Mouse (Mus musculus) hindbrain, embryonic 16.5 days (tissue): Measurements from ENCODE around the gene Ddx49. TPM values are rescaled to one million over a fixed set of nuclear protein-coding genes. Genes with fewer than 3 reads are reported as not detected.

ENCODE experiments used
- ATAC-seq: fragments of 200-750 bp; cut with Nextera tagmentation; 2 replicates; pipeline ENCODE4 v1.8.0; 2017; ENCODE audit warnings: moderate TSS enrichment, moderate library complexity
- H3K27ac ChIP-seq: fragments of 300-500 bp; sonication (generic); 2 replicates; pipeline ENCODE4 v1.5.1; 2014; ENCODE audit warnings: low read depth, mild to moderate bottlenecking, control low read depth, low read length, moderate library complexity
- H3K27me3 ChIP-seq: fragments of 300-500 bp; sonication (generic); replicated peaks from 2 replicates; pipeline ENCODE4 v1.6.1; 2014; ENCODE audit warnings: low read length; ENCODE audit not compliant: control insufficient read depth, insufficient read depth
- H3K36me3 ChIP-seq: fragments of 300-500 bp; sonication (generic); 2 replicates; pipeline ENCODE4 v1.6.1; 2014; ENCODE audit warnings: mild to moderate bottlenecking, low read length, moderate library complexity, mixed read lengths; ENCODE audit not compliant: control insufficient read depth, insufficient read depth
- H3K4me1 ChIP-seq: fragments of 300-500 bp; sonication (generic); 2 replicates; pipeline ENCODE4 v1.6.1; 2014; ENCODE audit warnings: low read depth, low read length; ENCODE audit not compliant: control insufficient read depth, insufficient read depth
- H3K4me2 ChIP-seq: fragments of 300-500 bp; sonication (generic); 2 replicates; pipeline ENCODE4 v1.6.1; 2014; ENCODE audit warnings: mild to moderate bottlenecking, low read length, control low read depth, moderate library complexity
- H3K4me3 ChIP-seq: fragments of 300-500 bp; sonication (generic); 2 replicates; pipeline ENCODE4 v1.5.1; 2014; ENCODE audit warnings: mild to moderate bottlenecking, low read length, control low read depth, moderate library complexity
- H3K9ac ChIP-seq: fragments of 300-500 bp; sonication (generic); 2 replicates; pipeline ENCODE4 v1.6.1; 2014; ENCODE audit warnings: low read depth, mild to moderate bottlenecking, control low read depth, low read length, moderate library complexity
- H3K9me3 ChIP-seq: fragments of 300-500 bp; sonication (generic); 2 replicates; pipeline ENCODE4 v1.6.1; 2014; ENCODE audit warnings: mild to moderate bottlenecking, low read length, moderate library complexity; ENCODE audit not compliant: control insufficient read depth
- WGBS: fragments of 180-500 bp; shearing (Covaris S2); extraction: QIAGEN DNeasy Blood & Tissue Kit; methylation state at CpG from one replicate; pipeline ENCODE4 v1.1.7; 2014; 5-methylcytosine and 5-hydroxymethylcytosine counted together
- polyA plus RNA-seq: library from polyadenylated mRNA; unstranded; fragments of >200 nt; fragmentation: Nextera tagmentation; extraction: Ambion mirVana; gene quantifications from 2 replicates; pipeline ENCODE4 v1.2.1, GENCODE M21; 2015

The Ddx49 gene
- polyA plus RNA-seq, 1 experiment from 2014 or later: 42.8 TPM

GRCm38 (mm10) chr8:70340659-70341058, 38.4 kb upstream of the Ddx49 start:
- Histone ChIP-seq H3K36me3 (peaks cover 51% of the 10 kb centered on the region), H3K4me2 (no peak overlapping the region), H3K9me3 (no peaks in the 10 kb centered on the region), H3K9ac (no peak overlapping the region), H3K4me3 (no peak overlapping the region), H3K27me3 (no peaks in the 10 kb centered on the region), H3K4me1 (no peaks in the 10 kb centered on the region), H3K27ac (no peak overlapping the region)
- whole genome bisulfite sequencing: 87% methylated on average over 7 of the region's 7 CpGs
- ATAC-seq: no peak

DNA sequence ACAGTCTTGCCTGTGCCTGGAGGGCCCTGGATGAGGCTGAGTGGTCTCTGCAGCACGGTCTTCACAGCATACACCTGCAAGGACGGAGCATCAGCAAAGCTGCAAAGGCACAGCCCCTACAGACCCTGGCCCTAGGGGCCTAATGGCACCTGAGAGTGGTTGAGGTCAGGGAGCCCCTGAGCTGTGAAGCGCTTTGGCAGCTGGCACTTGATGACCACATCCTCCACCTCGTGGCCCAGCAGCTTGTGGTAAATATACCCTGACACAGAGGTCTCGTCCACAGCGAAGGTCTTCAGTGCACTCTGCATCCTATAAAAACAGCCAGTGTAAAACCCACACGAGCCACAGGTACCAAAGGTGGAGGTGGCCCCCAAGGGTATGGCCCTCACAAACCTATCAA, 36.6 kb upstream of the Ddx49 start:
- no peak for ATAC-seq
- H3K4me3 ChIP-seq: no peak overlapping the region
- no peak overlapping the region for H3K27ac ChIP-seq
- no peaks in the 10 kb centered on the region for H3K27me3 ChIP-seq
- H3K4me2 ChIP-seq: no peak overlapping the region
- no peak overlapping the region for H3K9ac ChIP-seq
- 95% methylated on average over 7 of the region's 7 CpGs for WGBS
- H3K9me3 ChIP-seq: no peaks in the 10 kb centered on the region
- H3K36me3 ChIP-seq: peaks cover 68% of the 10 kb centered on the region
- no peaks in the 10 kb centered on the region for H3K4me1 ChIP-seq

DNA sequence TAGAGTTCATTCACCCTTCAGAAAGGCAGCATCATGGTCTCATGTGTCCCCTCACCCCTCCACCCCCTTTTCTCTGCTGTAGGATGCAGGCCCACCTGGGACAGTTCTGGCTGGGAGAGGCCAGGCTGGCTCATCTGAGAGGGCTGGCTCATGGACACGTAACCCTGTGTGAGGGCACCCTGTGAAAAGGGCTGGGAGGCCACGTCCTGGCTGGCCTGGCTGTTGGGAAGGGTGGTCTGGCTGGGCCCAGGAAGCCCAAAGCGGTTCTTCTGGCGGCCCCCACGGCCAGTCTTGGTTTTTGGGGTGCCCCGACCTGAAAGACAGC, 30.6 kb upstream of the Ddx49 start:
- Histone ChIP-seq H3K4me2 (no peak overlapping the region), H3K27ac (no peak overlapping the region), H3K27me3 (no peaks in the 10 kb centered on the region; the same call in 1 of the 2 replicates), H3K9me3 (no peaks in the 10 kb centered on the region), H3K36me3 (peaks cover 65% of the 10 kb centered on the region), H3K9ac (no peak overlapping the region), H3K4me3 (no peak overlapping the region), H3K4me1 (peaks cover 15% of the 10 kb centered on the region)
- WGBS: 98% methylated on average over 6 of the region's 6 CpGs
- no peak for ATAC-seq

DNA sequence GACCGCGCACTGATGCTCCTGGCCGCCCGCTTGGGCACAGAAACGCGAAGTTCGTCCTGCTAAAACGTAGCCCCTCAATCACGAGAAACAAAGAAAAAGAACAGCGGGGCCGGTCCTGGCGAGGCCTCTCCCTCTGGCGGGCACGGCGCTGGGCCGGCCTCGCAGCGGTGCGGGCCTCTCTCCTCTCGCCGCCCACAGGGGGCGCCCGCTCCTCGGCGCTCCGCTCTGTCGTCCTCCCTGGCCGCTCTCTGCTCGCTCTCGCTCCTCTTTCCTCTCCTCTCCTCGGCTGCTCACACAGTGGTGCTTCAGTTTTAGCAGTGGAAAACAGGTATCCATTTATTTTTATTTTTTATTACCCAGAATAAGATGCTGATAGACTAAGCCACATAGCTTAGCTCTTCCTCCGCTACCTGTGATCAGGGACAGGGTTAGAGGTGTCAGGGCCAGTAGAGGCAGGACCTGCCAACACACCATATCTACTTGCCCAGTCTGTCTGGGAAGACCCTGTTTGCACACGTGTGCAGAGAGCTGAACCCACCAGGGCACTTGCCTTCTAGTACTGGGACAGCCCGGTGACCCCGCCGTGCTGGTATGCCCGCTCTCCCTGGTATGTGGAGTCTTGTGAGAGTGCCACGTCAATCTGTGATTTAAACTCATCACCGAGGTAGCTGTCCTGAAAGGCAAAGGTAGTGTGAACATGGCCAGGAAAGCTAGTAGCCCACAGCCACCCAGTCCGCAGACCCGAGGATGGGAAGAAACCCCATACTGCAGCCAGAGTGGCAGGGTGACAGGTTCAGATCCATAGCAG, 30.0 kb upstream of the Ddx49 start:
- peaks cover 15% of the 10 kb centered on the region for H3K4me1 ChIP-seq
- H3K36me3 ChIP-seq: peaks cover 63% of the 10 kb centered on the region
- H3K4me2 ChIP-seq: no peak overlapping the region
- no peak overlapping the region for H3K27ac ChIP-seq
- WGBS: 23% methylated on average over 40 of the region's 41 CpGs
- no peaks in the 10 kb centered on the region; the same call in 1 of the 2 replicates for H3K27me3 ChIP-seq
- H3K9ac ChIP-seq: no peak overlapping the region
- no peaks in the 10 kb centered on the region for H3K9me3 ChIP-seq
- H3K4me3 ChIP-seq: no peak overlapping the region
- ATAC-seq: peak; percentile 80

DNA sequence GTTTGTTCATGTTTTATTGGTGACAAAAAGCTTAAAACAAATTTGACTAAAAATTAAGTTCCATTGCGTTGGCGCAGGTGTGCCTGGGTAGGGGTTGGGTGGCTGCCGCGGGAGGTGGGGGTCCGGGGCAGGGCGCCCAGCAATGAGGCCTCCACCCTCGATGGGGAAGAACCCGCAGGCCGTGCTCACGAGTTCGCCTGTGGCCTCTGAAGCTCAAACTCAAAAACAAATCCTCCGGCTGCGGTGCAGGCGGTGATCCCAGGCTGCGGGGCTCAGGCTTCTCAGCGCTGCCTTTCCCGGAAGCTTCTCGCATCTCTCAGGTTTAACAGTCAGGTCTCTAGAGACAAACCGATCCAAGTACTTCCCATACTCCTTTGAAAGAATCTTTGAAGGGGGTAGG, 29.2 kb upstream of the Ddx49 start:
- Histone ChIP-seq H3K4me1 (peaks cover 15% of the 10 kb centered on the region), H3K4me3 (no peak overlapping the region), H3K27ac (no peak overlapping the region; the same call in 1 of the 2 replicates), H3K36me3 (peaks cover 58% of the 10 kb centered on the region), H3K9me3 (no peaks in the 10 kb centered on the region), H3K27me3 (no peaks in the 10 kb centered on the region; the same call in 1 of the 2 replicates), H3K9ac (no peak overlapping the region), H3K4me2 (no peak overlapping the region)
- no peak for ATAC-seq
- 50% methylated on average over 19 of the region's 19 CpGs for WGBS

DNA sequence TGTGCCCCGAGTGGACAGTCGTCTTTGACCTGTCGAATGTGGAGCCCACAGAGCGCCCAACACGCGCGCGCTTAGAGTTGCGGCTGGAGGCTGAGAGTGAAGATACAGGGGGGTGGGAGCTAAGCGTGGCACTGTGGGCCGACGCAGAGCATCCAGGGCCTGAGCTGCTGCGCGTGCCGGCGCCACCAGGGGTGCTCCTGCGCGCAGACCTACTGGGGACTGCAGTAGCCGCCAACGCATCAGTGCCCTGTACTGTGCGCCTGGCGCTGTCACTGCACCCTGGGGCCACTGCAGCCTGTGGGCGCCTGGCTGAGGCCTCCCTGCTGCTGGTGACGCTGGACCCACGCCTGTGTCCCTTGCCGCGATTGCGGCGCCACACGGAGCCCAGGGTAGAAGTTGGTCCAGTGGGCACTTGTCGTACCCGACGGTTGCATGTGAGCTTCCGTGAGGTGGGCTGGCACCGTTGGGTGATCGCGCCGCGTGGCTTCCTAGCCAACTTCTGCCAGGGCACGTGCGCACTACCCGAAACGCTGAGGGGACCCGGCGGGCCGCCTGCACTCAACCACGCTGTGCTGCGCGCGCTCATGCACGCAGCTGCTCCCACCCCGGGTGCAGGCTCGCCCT, 28.6 kb upstream of the Ddx49 start:
- H3K36me3 ChIP-seq: peaks cover 51% of the 10 kb centered on the region
- no peaks in the 10 kb centered on the region; the same call in 1 of the 2 replicates for H3K27me3 ChIP-seq
- WGBS: 21% methylated on average over 51 of the region's 53 CpGs
- H3K4me2 ChIP-seq: peak overlapping the region; percentile 12
- H3K9ac ChIP-seq: no peak overlapping the region; the same call in 1 of the 2 replicates
- peak; percentile 82 for ATAC-seq
- peaks cover 15% of the 10 kb centered on the region for H3K4me1 ChIP-seq
- H3K4me3 ChIP-seq: peak overlapping the region; percentile 3; the same call in 1 of the 2 replicates
- peak overlapping the region; percentile 29; the same call in 1 of the 2 replicates for H3K27ac ChIP-seq
- no peaks in the 10 kb centered on the region for H3K9me3 ChIP-seq

GRCm38 (mm10) chr8:70329835-70330740, 27.8 kb upstream of the Ddx49 start:
- no peak overlapping the region for H3K27ac ChIP-seq
- 10% methylated on average over 45 of the region's 45 CpGs for WGBS
- H3K4me1 ChIP-seq: peaks cover 15% of the 10 kb centered on the region
- H3K4me2 ChIP-seq: peak overlapping the region; percentile 12
- ATAC-seq: peak; percentile 14; the same call in 1 of the 2 replicates
- H3K4me3 ChIP-seq: no peak overlapping the region
- no peaks in the 10 kb centered on the region; the same call in 1 of the 2 replicates for H3K27me3 ChIP-seq
- H3K9me3 ChIP-seq: no peaks in the 10 kb centered on the region
- peaks cover 47% of the 10 kb centered on the region for H3K36me3 ChIP-seq
- H3K9ac ChIP-seq: peak overlapping the region; percentile 22; the same call in 1 of the 2 replicates

- ATAC-seq: no peak
- no peak within 1 kb of the TSS for H3K27ac ChIP-seq
- no peaks in the 10 kb centered on the region for H3K9me3 ChIP-seq
- H3K4me1 ChIP-seq: peaks cover 15% of the 10 kb centered on the region
- H3K4me2 ChIP-seq: peak within 1 kb of the TSS; percentile 12
- no peaks in the 10 kb centered on the region; the same call in 1 of the 2 replicates for H3K27me3 ChIP-seq
- 29% methylated on average over 14 of the region's 14 CpGs for WGBS
- peaks cover 43% of the 10 kb centered on the region for H3K36me3 ChIP-seq
- H3K9ac ChIP-seq: peak within 1 kb of the TSS; percentile 22; the same call in 1 of the 2 replicates
- H3K4me3 ChIP-seq: no peak within 1 kb of the TSS
Measured at GRCm38 (mm10) chr8:70329124-70329834, 27.0 kb upstream of the Ddx49 start, which contains the start of gene Gdf1. Gene Gdf1, plus strand, starts transcription at chr8:70329817.
